Mouse (Mus musculus) kidney, adult 2 months (tissue): ENCODE results near the gene Srsf5. TPM values are rescaled to one million over a fixed set of nuclear protein-coding genes. Genes with fewer than 3 reads are reported as not detected.
"Not testable (repeated sequence)": the region's sequence is repeated elsewhere in the genome, so short reads cannot be mapped to it uniquely, and the experiment has no call there.

ENCODE experiments used
- DNase-seq: peaks from one replicate; pipeline ENCODE4 v3.0.0; 2021
- H3K27ac ChIP-seq: fragments of 200-500 bp; 2 replicates; pipeline ENCODE4 v1.5.1; 2012; ENCODE audit warnings: low read depth, low read length, control low read depth, inconsistent platforms; ENCODE audit not compliant: insufficient read depth
- H3K27me3 ChIP-seq: fragments of 200-500 bp; replicated peaks from 2 replicates; pipeline ENCODE4 v1.6.1; 2012; ENCODE audit warnings: mild to moderate bottlenecking, moderate library complexity, low read length, inconsistent platforms; ENCODE audit not compliant: control insufficient read depth, insufficient read depth
- H3K36me3 ChIP-seq: fragments of 200-500 bp; 2 replicates; pipeline ENCODE4 v1.6.1; 2012; ENCODE audit warnings: mild to moderate bottlenecking, moderate library complexity, low read length, inconsistent platforms; ENCODE audit not compliant: control insufficient read depth, insufficient read depth
- H3K4me1 ChIP-seq: fragments of 200-500 bp; 2 replicates; pipeline ENCODE4 v1.6.1; 2011; ENCODE audit warnings: low read length; ENCODE audit not compliant: control insufficient read depth, insufficient read depth
- H3K4me3 ChIP-seq: fragments of 200-500 bp; 2 replicates; pipeline ENCODE4 v1.5.1; 2011; ENCODE audit warnings: mild to moderate bottlenecking, low read depth, low read length, control low read depth; ENCODE audit not compliant: insufficient read depth
- CTCF ChIP-seq: fragments of 200-500 bp; conservative IDR thresholded peaks from 2 replicates; pipeline ENCODE4 v1.5.1; 2011; ENCODE audit warnings: low read depth, mild to moderate bottlenecking, control low read depth, low read length, moderate library complexity, mixed read lengths; ENCODE audit not compliant: insufficient read depth, insufficient read length
- POLR2A ChIP-seq: fragments of 200-500 bp; IDR thresholded peaks from one replicate; pipeline ENCODE4 v1.6.1; 2011; ENCODE audit warnings: low read depth, low read length, control low read depth
- WGBS: fragments of 180-500 bp; shearing (Covaris S2); methylation state at CpG from one replicate; pipeline ENCODE4 v1.1.7; 2018; 5-methylcytosine and 5-hydroxymethylcytosine counted together
- polyA plus RNA-seq: library from polyadenylated mRNA; depleted of rRNA; stranded (reverse); fragments of >200 nt; gene quantifications from 2 replicates; pipeline ENCODE4 v1.2.3, GENCODE M21; 2012

The Srsf5 gene
- polyA plus RNA-seq, 1 experiment: 243 TPM

DNA sequence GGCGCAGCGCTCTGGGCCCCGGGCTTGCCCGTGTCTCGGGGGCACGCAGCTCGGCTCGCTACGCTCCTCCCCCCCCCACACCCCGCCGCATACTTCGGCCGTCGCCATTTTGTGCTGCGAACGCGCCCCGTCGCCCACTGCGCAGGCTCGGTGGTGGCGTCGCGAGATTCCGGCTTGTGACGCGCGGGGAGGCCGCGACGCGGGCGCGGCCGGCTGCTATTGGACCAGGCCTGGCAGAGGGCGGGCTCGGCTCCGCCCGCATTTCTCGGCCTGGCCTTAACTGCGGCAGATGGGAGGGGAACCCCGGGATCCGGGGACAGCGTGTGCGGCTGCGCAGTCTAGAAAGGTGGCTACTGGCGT is 672 bp downstream of the Srsf5 start:
- peak; percentile 97 for DNase-seq
- peak overlapping the region; percentile 95 for H3K27ac ChIP-seq
- TF ChIP-seq POLR2A: peak; percentile 22
- no peak for TF ChIP-seq CTCF
- H3K4me3 ChIP-seq: peak overlapping the region; percentile 88
- peaks cover 6% of the 10 kb centered on the region; the same call in 1 of the 2 replicates for H3K4me1 ChIP-seq
- no peaks in the 10 kb centered on the region for H3K27me3 ChIP-seq
- WGBS: under 1% methylated on average over 45 of the region's 47 CpGs
- H3K36me3 ChIP-seq: peaks cover 20% of the 10 kb centered on the region

GRCm38 (mm10) chr12:80948202-80948601 is 2.9 kb downstream of the Srsf5 start:
- no peak for TF ChIP-seq POLR2A
- TF ChIP-seq CTCF: no peak
- Histone ChIP-seq H3K4me3 (no peak overlapping the region), H3K27ac (no peak overlapping the region), H3K4me1 (peaks cover 11% of the 10 kb centered on the region; the same call in 1 of the 2 replicates), H3K27me3 (no peaks in the 10 kb centered on the region), H3K36me3 (peaks cover 28% of the 10 kb centered on the region)
- WGBS: 86% methylated on average over 18 of the region's 18 CpGs
- DNase-seq: no peak

DNA sequence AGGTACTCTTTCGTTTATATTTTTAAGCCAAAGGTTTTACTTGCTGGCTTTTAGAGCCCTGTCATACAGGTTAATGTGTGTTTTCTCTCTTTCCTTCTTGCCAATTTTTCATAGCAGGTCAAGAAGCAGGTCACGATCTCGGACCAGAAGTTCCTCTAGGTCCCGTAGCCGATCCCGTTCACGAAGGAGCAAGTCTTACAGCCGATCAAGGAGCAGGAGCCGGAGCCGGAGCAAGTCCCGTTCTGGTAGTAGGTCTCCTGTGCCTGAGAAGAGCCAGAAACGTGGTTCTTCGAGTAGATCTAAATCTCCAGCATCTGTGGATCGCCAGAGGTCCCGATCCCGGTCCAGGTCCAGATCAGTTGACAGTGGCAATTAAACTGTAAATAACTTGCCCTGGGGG is 4.3 kb downstream of the Srsf5 start:
- Histone ChIP-seq H3K36me3 (peaks cover 39% of the 10 kb centered on the region), H3K4me1 (peaks cover 17% of the 10 kb centered on the region; the same call in 1 of the 2 replicates)
- not testable (repeated sequence) for H3K27me3 ChIP-seq, H3K4me3 ChIP-seq, H3K27ac ChIP-seq
- DNase-seq: peak; percentile 48
- 49% methylated on average over 16 of the region's 16 CpGs for WGBS

DNA sequence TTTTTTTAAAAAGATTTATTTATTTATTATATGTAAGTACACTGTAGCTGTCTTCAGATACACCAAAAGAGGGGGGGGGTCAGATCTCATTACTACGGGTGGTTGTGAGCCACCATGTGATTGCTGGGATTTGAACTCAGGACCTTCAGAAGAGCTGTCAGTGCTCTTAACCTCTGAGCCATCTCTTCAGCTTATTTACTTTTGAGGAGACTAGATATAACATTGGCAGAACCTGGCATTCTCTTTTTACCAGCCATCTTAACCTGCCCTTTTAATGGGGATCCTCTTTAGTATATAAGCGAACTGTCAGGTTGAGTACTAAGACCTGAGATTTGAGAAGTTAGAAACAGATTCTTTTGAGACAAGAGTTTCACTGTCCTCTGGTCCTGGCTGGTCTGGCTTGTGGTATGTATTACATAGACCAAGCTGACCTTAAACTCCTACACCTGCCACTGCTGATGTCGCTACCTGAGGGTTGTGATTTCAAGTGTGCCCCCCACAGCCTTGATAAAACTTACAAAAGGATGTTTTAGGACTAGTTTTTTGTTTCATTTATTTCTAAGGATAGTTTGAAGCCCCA is 6.4 kb downstream of the Srsf5 start:
- TF ChIP-seq CTCF: no peak
- no peak for TF ChIP-seq POLR2A
- H3K4me3 ChIP-seq: no peak overlapping the region
- peaks cover 44% of the 10 kb centered on the region for H3K36me3 ChIP-seq
- H3K27me3 ChIP-seq: no peaks in the 10 kb centered on the region
- no peak overlapping the region for H3K27ac ChIP-seq
- WGBS: 89% methylated on average over 3 of the region's 3 CpGs
- no peak for DNase-seq
- peaks cover 17% of the 10 kb centered on the region; the same call in 1 of the 2 replicates for H3K4me1 ChIP-seq

- peaks cover 40% of the 10 kb centered on the region for H3K36me3 ChIP-seq
- H3K27me3 ChIP-seq: no peaks in the 10 kb centered on the region
- H3K4me3 ChIP-seq: no peak overlapping the region
- TF ChIP-seq CTCF (no peak), POLR2A (no peak)
- no peak for DNase-seq
- WGBS: 78% methylated on average over 1 of the region's 1 CpGs
- no peak overlapping the region for H3K27ac ChIP-seq
- peaks cover 17% of the 10 kb centered on the region; the same call in 1 of the 2 replicates for H3K4me1 ChIP-seq
These were observed 7.2 kb downstream of the Srsf5 start for GRCm38 (mm10) chr12:80952526-80952925.

DNA sequence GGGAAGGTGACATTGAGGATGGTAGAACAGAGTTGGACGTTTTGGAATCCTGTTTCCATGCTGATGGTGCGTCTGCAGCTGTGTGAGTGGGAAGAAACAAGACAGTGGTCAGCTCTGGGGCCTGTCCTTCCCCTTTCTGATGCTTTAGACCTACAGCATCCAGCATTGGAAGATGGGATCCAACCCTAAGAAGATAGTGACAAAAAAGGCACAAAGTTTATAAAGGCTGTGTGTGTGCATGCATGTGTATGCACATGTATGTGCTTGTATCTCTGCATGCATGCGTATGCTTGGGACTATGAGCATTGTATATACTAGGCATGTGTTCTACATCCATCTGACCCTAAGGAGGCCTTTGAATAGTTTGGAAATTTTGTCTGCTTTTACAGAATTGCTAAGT is 10.7 kb downstream of the Srsf5 start:
- Histone ChIP-seq H3K27ac (no peak overlapping the region), H3K36me3 (peaks cover 25% of the 10 kb centered on the region), H3K4me1 (peaks cover 10% of the 10 kb centered on the region; the same call in 1 of the 2 replicates), H3K4me3 (no peak overlapping the region), H3K27me3 (no peaks in the 10 kb centered on the region)
- no peak for DNase-seq
- TF ChIP-seq CTCF (no peak), POLR2A (no peak)
- WGBS: 85% methylated on average over 3 of the region's 3 CpGs

- H3K4me1 ChIP-seq: peaks cover 6% of the 10 kb centered on the region; the same call in 1 of the 2 replicates
- TF ChIP-seq POLR2A: no peak
- no peak for TF ChIP-seq CTCF
- no peak overlapping the region for H3K4me3 ChIP-seq
- no peak for DNase-seq
- peaks cover 18% of the 10 kb centered on the region; the same call in 1 of the 2 replicates for H3K36me3 ChIP-seq
- 79% methylated on average over 4 of the region's 4 CpGs for WGBS
- H3K27ac ChIP-seq: no peak overlapping the region
- H3K27me3 ChIP-seq: no peaks in the 10 kb centered on the region
These were observed 12.7 kb downstream of the Srsf5 start for GRCm38 (mm10) chr12:80957961-80958360.

DNA sequence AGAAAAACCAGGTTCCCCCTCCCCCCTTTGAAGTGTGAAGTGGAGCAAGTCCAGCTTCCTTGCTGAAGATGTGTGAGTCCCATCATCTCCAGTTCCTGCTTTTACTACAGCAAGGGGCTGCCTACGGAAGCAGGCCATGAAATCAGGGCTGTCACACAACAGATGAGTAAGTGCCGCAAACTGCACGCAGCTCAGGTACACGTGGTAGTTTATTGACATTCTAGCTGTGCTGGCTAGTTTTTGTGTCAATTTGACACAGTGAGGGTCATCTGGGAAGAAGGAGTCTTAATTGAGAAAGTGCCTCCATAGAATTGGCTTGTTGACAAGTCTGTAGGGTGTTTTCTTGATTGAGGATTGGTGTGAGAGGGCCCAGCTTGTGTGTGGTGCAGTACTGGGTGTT is 17.3 kb downstream of the Srsf5 start:
- WGBS: 74% methylated on average over 4 of the region's 4 CpGs
- Histone ChIP-seq H3K27me3 (no peaks in the 10 kb centered on the region), H3K27ac (no peak overlapping the region), H3K4me1 (no peaks in the 10 kb centered on the region; the same call in 1 of the 2 replicates), H3K4me3 (no peak overlapping the region), H3K36me3 (no peaks in the 10 kb centered on the region)
- DNase-seq: no peak
- no peak for TF ChIP-seq CTCF
